Mouse (Mus musculus) limb, embryonic 11.5 days (tissue): Measurements from ENCODE around the gene Scgb2b19. TPM values are rescaled to one million over a fixed set of nuclear protein-coding genes. Genes with fewer than 3 reads are reported as not detected.
"Not testable (repeated sequence)": the region's sequence is repeated elsewhere in the genome, so short reads cannot be mapped to it uniquely, and the experiment has no call there.

Experiments
- ATAC-seq: fragments of 200-750 bp; cut with Nextera tagmentation; 2 replicates; pipeline ENCODE4 v1.8.0; 2017; ENCODE audit warnings: low read depth; ENCODE audit not compliant: insufficient number of reproducible peaks, low FRiP score, low TSS enrichment
- DNase-seq: peaks from one replicate; pipeline ENCODE4 v3.0.0-alpha.2; 2015; ENCODE audit warnings: low spot score
- H3K27ac ChIP-seq: fragments of 300-500 bp; sonication (generic); replicated peaks from 2 replicates; pipeline ENCODE4 v1.5.1; 2014; ENCODE audit warnings: low read depth, mild to moderate bottlenecking, low read length
- H3K27me3 ChIP-seq: fragments of 300-500 bp; sonication (generic); 2 replicates; pipeline ENCODE4 v1.6.1; 2014; ENCODE audit warnings: mild to moderate bottlenecking, low read length, mixed read lengths; ENCODE audit not compliant: control insufficient read depth, insufficient read depth
- H3K36me3 ChIP-seq: fragments of 300-500 bp; sonication (generic); 2 replicates; pipeline ENCODE4 v1.6.1; 2014; ENCODE audit warnings: mild to moderate bottlenecking, low read length, moderate library complexity, mixed read lengths; ENCODE audit not compliant: control insufficient read depth, insufficient read depth
- H3K4me1 ChIP-seq: fragments of 300-500 bp; sonication (generic); 2 replicates; pipeline ENCODE4 v1.6.1; 2014; ENCODE audit warnings: low read length, mixed read lengths; ENCODE audit not compliant: control insufficient read depth, insufficient read depth
- H3K4me2 ChIP-seq: fragments of 300-500 bp; sonication (generic); 2 replicates; pipeline ENCODE4 v1.6.1; 2014; ENCODE audit warnings: low read depth, mild to moderate bottlenecking, moderate library complexity; ENCODE audit not compliant: severe bottlenecking
- H3K4me3 ChIP-seq: fragments of 300-500 bp; sonication (generic); 2 replicates; pipeline ENCODE4 v1.5.1; 2014; ENCODE audit warnings: low read depth, low read length
- H3K9ac ChIP-seq: fragments of 300-500 bp; sonication (generic); 2 replicates; pipeline ENCODE4 v1.6.1; 2014; ENCODE audit warnings: mild to moderate bottlenecking, low read length
- H3K9me3 ChIP-seq: fragments of 300-500 bp; sonication (generic); 2 replicates; pipeline ENCODE4 v1.6.1; 2016; ENCODE audit warnings: low read length; ENCODE audit not compliant: control insufficient read depth
- WGBS: fragments of 180-500 bp; shearing (Covaris S2); extraction: QIAGEN DNeasy Blood & Tissue Kit; methylation state at CpG from one replicate; pipeline ENCODE4 v1.1.7; 2014; 5-methylcytosine and 5-hydroxymethylcytosine counted together
- polyA plus RNA-seq: library from polyadenylated mRNA; unstranded; fragments of >200 nt; fragmentation: Nextera tagmentation; extraction: Ambion mirVana; gene quantifications from 2 replicates; pipeline ENCODE4 v1.2.1, GENCODE M21; 2014

Gene Scgb2b19
- not detected in 2 replicates for polyA plus RNA-seq

- H3K4me3 ChIP-seq, H3K9ac ChIP-seq, H3K27ac ChIP-seq, H3K4me2 ChIP-seq, DNase-seq, ATAC-seq, H3K27me3 ChIP-seq, H3K9me3 ChIP-seq, H3K36me3 ChIP-seq, H3K4me1 ChIP-seq: not testable (repeated sequence)
Measured at GRCm38 (mm10) chr7:33280238-33280637, at the start of gene Scgb2b19. Scgb2b19 (minus strand) TSS chr7:33280338.

GRCm38 (mm10) chr7:33286991-33287390 is 6.9 kb upstream of the Scgb2b19 start, which contains the start of gene Scgb1b19:
Scgb1b19 (plus strand) TSS chr7:33287291.
- not testable (repeated sequence) for H3K4me2 ChIP-seq, H3K27ac ChIP-seq, DNase-seq, H3K4me1 ChIP-seq, H3K9ac ChIP-seq, H3K36me3 ChIP-seq, H3K9me3 ChIP-seq, ATAC-seq, H3K4me3 ChIP-seq, H3K27me3 ChIP-seq
- 83% methylated on average over 1 of the region's 3 CpGs for WGBS

Other genes with a start within 250 kb of the Scgb2b19 start
- not detected in 2 replicates for gene Scgb2b17, start 223.8 kb downstream of the Scgb2b19 start, polyA plus RNA-seq
- not detected in 2 replicates for gene Scgb1b17, start 216.9 kb downstream of the Scgb2b19 start, polyA plus RNA-seq
- gene Scgb2b18, start 106.5 kb downstream of the Scgb2b19 start, polyA plus RNA-seq: not detected in 2 replicates
- not detected in 2 replicates for gene Scgb1b18, start 94.8 kb downstream of the Scgb2b19 start, polyA plus RNA-seq
- not detected in 2 replicates for gene Scgb1b19, start 7.0 kb upstream of the Scgb2b19 start, polyA plus RNA-seq
- not detected in 2 replicates for gene Scgb2b20, start 86.0 kb upstream of the Scgb2b19 start, polyA plus RNA-seq
- not detected in 2 replicates for gene Scgb1b20, start 92.9 kb upstream of the Scgb2b19 start, polyA plus RNA-seq
- not detected in 2 replicates for gene Scgb2b21, start 240.1 kb upstream of the Scgb2b19 start, polyA plus RNA-seq